ENCODE assay signal across 23 mouse cellular contexts in genomic region chr9:116909511-116909910, GRCm38 (mm10).
DNase-seq lines count a peak whose midpoint lies in the region; ATAC-seq lines count a peak whose summit lies in the region.
"Had no signal": no experiment of that assay in that cellular context is flagged by ENCODE, and none has a peak within 500 bp of the region (broad histone marks: within the 10 kb centered on the region; RNA-seq: fewer than 3 reads in every experiment).

No protein-coding gene starts in this region.

- DNase-seq in adrenal gland, adult 2 months: peak; percentile 22
- DNase-seq in adrenal gland, postnatal 36 days: no peak
- DNase-seq in heart, postnatal 10 days: peak; percentile 13 to 20
- DNase-seq in heart, embryonic 10.5 days (ENCODE audit: low spot score): no peak
- DNase-seq in skeletal muscle tissue, adult 2 months (ENCODE audit: low read depth, low spot score): peak; percentile 36
- DNase-seq in limb, embryonic 10.5 days (ENCODE audit: low spot score): no peak
- DNase-seq in heart, postnatal 36 days: no peak
- DNase-seq: adrenal gland, postnatal 10 days; cerebellum, adult 18-20 months; cerebellum, adult 9-11 months; cerebellum, postnatal 36 days; embryo, embryonic 11 days; gastrocnemius, postnatal 14 days; kidney, adult 11 months had no signal

- WGBS in heart, embryonic 10.5 days: 56% methylated on average over 4 of the region's 4 CpGs
- WGBS in embryonic facial prominence, embryonic 15.5 days: 46% methylated on average over 4 of the region's 4 CpGs
- WGBS in limb, embryonic 10.5 days: 80% methylated on average over 4 of the region's 4 CpGs

- no peak overlapping the region for H3K9ac ChIP-seq in embryonic facial prominence, embryonic 15.5 days
- H3K9ac ChIP-seq: embryonic facial prominence, embryonic 12.5 days; heart, embryonic 13.5 days; hindbrain, embryonic 13.5 days had no signal

- no peaks in the 10 kb centered on the region for H3K27me3 ChIP-seq in heart, embryonic 10.5 days (ENCODE audit: insufficient read depth, poor library complexity, severe bottlenecking)
- H3K27me3 ChIP-seq in embryonic facial prominence, embryonic 15.5 days: no peaks in the 10 kb centered on the region
- no peaks in the 10 kb centered on the region for H3K27me3 ChIP-seq in limb, embryonic 10.5 days (ENCODE audit: low read depth, poor library complexity, severe bottlenecking)
- H3K27me3 ChIP-seq: CH12.LX; embryonic facial prominence, embryonic 12.5 days; heart, embryonic 13.5 days had no signal

- no peak overlapping the region for H3K4me2 ChIP-seq in embryonic facial prominence, embryonic 15.5 days (replicated peaks)
- H3K4me2 ChIP-seq: embryonic facial prominence, embryonic 12.5 days; heart, embryonic 13.5 days; hindbrain, embryonic 13.5 days had no signal

- peaks cover 5% of the 10 kb centered on the region for H3K4me1 ChIP-seq in heart, embryonic 10.5 days
- peaks cover 32% of the 10 kb centered on the region for H3K4me1 ChIP-seq in embryonic facial prominence, embryonic 15.5 days
- H3K4me1 ChIP-seq in limb, embryonic 10.5 days: peaks cover 18% of the 10 kb centered on the region

- H3K36me3 ChIP-seq in heart, embryonic 10.5 days: no peaks in the 10 kb centered on the region
- no peaks in the 10 kb centered on the region for H3K36me3 ChIP-seq in embryonic facial prominence, embryonic 15.5 days
- peaks cover 4% of the 10 kb centered on the region; the same call in 1 of the 2 replicates for H3K36me3 ChIP-seq in limb, embryonic 10.5 days
- H3K36me3 ChIP-seq: embryonic facial prominence, embryonic 12.5 days; forebrain, embryonic 10.5 days; heart, embryonic 13.5 days; hindbrain, embryonic 13.5 days had no signal

- H3K4me3 ChIP-seq in heart, embryonic 10.5 days: no peak overlapping the region
- H3K4me3 ChIP-seq in embryonic facial prominence, embryonic 15.5 days (replicated peaks): no peak overlapping the region
- no peak overlapping the region for H3K4me3 ChIP-seq in limb, embryonic 10.5 days
- H3K4me3 ChIP-seq: embryonic facial prominence, embryonic 12.5 days; erythroblast, embryonic 14.5 days; forebrain, embryonic 10.5 days; heart, embryonic 13.5 days; hindbrain, embryonic 13.5 days had no signal

- ATAC-seq in embryonic facial prominence, embryonic 15.5 days (ENCODE audit: insufficient number of reproducible peaks, low FRiP score, low TSS enrichment, low read depth): no peak
- ATAC-seq: forebrain, embryonic 14.5 days; hindbrain, postnatal 0 days had no signal

- no peaks in the 10 kb centered on the region for H3K9me3 ChIP-seq in heart, embryonic 10.5 days
- no peaks in the 10 kb centered on the region for H3K9me3 ChIP-seq in embryonic facial prominence, embryonic 15.5 days (replicated peaks)
- H3K9me3 ChIP-seq in limb, embryonic 10.5 days (replicated peaks): no peaks in the 10 kb centered on the region
- H3K9me3 ChIP-seq: embryonic facial prominence, embryonic 12.5 days; forebrain, embryonic 10.5 days; heart, embryonic 13.5 days; hindbrain, embryonic 13.5 days had no signal

- no peak overlapping the region for H3K27ac ChIP-seq in heart, embryonic 10.5 days
- 0 out of 2 replicates have a peak overlapping the region, but pooled peaks have one; percentile 23 for H3K27ac ChIP-seq in embryonic facial prominence, embryonic 15.5 days (replicated peaks)
- no peak overlapping the region for H3K27ac ChIP-seq in limb, embryonic 10.5 days
- H3K27ac ChIP-seq: embryonic facial prominence, embryonic 12.5 days; forebrain, embryonic 10.5 days; heart, embryonic 13.5 days; hindbrain, embryonic 13.5 days; hindbrain, postnatal 0 days had no signal

- intact Hi-C loops in heart, postnatal 10 days (cut with DNase I): no loop called here
- intact Hi-C loops in heart, postnatal 36 days (cut with DNase I): no loop called here

Comparison
In these comparisons a context has a peak if more than half of its experiments do, and no peak if none do; other contexts are left out.
1. DNase-seq: peak in adrenal gland, adult 2 months (single experiment), heart, postnatal 10 days (2 of 2) and skeletal muscle tissue, adult 2 months (single experiment); none in adrenal gland, postnatal 36 days (0 of 2), heart, embryonic 10.5 days (single experiment), limb, embryonic 10.5 days (single experiment) and heart, postnatal 36 days (0 of 2).